Mouse (Mus musculus): ENCODE data around the gene Mitd1. TPM values are rescaled to one million over a fixed set of nuclear protein-coding genes. Genes with fewer than 3 reads are reported as not detected.

The Mitd1 gene
- 1.1 and 1.8 TPM in 2 replicates for polyA plus RNA-seq (2012; rRNA removed; ENCODE audit: low replicate concordance)

DNA sequence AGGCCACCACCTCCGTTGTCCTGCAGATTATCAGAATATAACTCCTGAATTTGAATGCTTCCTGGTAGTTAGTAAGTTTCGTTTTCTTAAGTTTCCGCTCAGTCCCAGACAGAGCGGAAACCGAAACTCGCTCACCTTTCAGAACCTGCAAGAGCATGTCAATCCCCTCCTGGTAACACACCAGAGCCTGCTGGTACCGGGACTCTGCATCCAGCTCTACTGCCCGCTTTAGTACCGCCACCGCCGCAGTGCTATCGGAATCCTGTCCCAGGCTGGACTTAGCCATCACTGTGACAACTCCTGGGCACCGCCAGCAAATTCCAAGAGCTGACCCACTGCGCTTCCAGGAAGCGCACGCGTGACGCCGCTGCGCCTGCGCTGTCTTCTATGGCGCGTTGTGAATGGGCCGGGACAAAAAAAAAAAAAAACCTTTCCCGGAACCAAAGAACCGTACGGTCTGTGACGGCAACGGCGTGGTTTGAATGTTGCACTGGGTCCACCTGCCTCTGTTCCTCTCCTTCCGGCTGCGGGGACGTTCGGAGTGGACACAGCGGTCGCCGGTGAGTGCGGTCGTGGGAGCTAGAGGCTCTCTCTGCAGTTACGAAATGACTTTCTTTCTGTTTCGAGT, at the start of gene Mitd1, which contains the start of gene Mrpl30:
Gene Mitd1 (minus strand): TSS at position 387 of the 628 bp plus-strand sequence.
Gene Mrpl30 (plus strand): TSS at position 453 of the 628 bp plus-strand sequence.

DNA sequence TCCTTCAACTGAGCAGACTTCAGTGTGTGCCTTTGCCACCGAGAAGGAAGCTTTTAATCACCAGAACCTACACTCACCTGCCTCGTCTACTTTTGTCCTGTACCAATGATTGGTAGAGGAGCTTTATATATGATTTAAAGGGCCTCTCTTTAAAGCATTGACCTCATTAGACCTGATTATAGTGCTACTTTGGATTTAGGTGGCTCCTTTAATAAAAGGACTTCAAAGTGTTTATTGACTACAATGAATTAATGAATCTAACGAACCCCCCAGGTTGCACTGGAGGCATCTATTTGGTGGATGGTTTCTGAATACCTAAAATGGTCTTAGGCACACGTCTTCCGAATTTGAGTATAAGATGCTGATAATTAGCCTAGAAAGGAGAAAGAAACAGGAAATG, 26.2 kb upstream of the Mitd1 start, which contains the start of gene Lyg2:
Gene Lyg2 (minus strand): TSS at position 101 of the 400 bp plus-strand sequence.

DNA sequence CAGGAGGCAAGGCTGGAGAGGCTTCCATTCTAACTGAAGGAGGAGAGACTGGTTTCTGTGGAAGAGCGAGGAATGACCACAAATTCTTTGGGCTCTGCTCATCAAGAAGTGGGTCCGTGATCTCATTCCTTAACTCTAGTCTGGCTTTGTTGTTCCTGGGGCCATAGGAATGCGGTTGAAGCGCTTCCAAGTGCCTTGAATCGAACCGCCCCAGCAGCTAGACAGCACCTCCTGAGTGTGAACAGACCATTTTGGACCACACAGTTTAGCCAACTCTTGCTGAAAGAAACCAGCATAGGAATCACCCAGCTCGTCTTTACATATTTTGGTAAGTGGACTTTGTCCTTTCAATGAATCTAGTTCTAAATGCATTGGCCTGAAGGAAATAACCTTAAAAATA, 18.5 kb downstream of the Mitd1 start, which contains the start of gene Lipt1:
Gene Lipt1 (plus strand): TSS at position 35 of the 400 bp plus-strand sequence.

DNA sequence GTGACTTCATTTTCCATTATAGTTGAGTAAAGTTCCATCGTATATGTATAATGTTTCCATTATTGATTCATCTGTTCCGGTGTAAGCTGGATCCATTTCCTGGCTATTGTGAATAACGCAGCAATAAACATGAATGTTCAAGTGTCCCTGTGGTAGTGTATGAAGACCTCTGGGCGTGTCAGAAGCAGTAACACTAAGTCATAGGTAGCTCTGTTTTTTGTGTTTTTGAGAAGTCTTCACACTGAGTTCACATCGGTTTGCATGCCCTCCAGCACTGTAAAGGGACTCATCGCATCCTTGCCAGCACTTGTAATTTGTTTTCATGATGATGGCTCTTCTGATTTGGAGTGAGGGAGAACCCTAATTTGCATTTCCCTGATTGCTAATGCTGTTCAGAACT, 23.9 kb downstream of the Mitd1 start, which contains the start of gene Tsga10:
Gene Tsga10 (minus strand): TSS at position 144 of the 400 bp plus-strand sequence.

Other genes with a start within 250 kb of the Mitd1 start
- gene 2010300C02Rik, start 170.3 kb downstream of the Mitd1 start, polyA plus RNA-seq (2012; rRNA removed; ENCODE audit: low replicate concordance) = 11.8 and 17.0 TPM in 2 replicates
- 0.07 TPM in 1 of 2 replicates, not detected in the other for gene Tsga10, start 24.0 kb downstream of the Mitd1 start, polyA plus RNA-seq (2012; rRNA removed; ENCODE audit: low replicate concordance)
- 0.30 and 0.34 TPM in 2 replicates for gene Lipt1, start 18.7 kb downstream of the Mitd1 start, polyA plus RNA-seq (2012; rRNA removed; ENCODE audit: low replicate concordance)
- gene Mrpl30, start 66 bp upstream of the Mitd1 start, polyA plus RNA-seq (2012; rRNA removed; ENCODE audit: low replicate concordance) = 23.9 and 45.6 TPM in 2 replicates
- not detected in 2 replicates for gene Lyg2, start 26.1 kb upstream of the Mitd1 start, polyA plus RNA-seq (2012; rRNA removed; ENCODE audit: low replicate concordance)
- gene Lyg1, start 67.3 kb upstream of the Mitd1 start, polyA plus RNA-seq (2012; rRNA removed; ENCODE audit: low replicate concordance) = not detected in 2 replicates
- gene Txndc9, start 107.5 kb upstream of the Mitd1 start, polyA plus RNA-seq (2012; rRNA removed; ENCODE audit: low replicate concordance) = 1.6 TPM in 2 replicates
- 0.27 and 0.76 TPM in 2 replicates for gene Eif5b, start 107.6 kb upstream of the Mitd1 start, polyA plus RNA-seq (2012; rRNA removed; ENCODE audit: low replicate concordance)
- gene Rev1, start 239.4 kb upstream of the Mitd1 start, polyA plus RNA-seq (2012; rRNA removed; ENCODE audit: low replicate concordance) = 0.92 and 1.6 TPM in 2 replicates

Measured in duodenum, adult 2 months (tissue).